Mouse (Mus musculus) myocyte (in vitro differentiated cells): Measurements from ENCODE around the gene Ppp6r3.

Experiments used
- E2F4 ChIP-seq: IDR thresholded peaks from one replicate; pipeline ENCODE4 v1.6.1; 2011; ENCODE audit warnings: mild to moderate bottlenecking, control low read depth, moderate library complexity; ENCODE audit not compliant: insufficient read depth
- POLR2A ChIP-seq: IDR thresholded peaks from one replicate; pipeline ENCODE4 v1.6.1; 2011; ENCODE audit warnings: low read depth, mild to moderate bottlenecking, control low read depth, moderate library complexity; ENCODE audit not compliant: insufficient read length
- TCF3 ChIP-seq: IDR thresholded peaks from one replicate; pipeline ENCODE4 v1.6.1; 2011; ENCODE audit warnings: low read depth, control low read depth; ENCODE audit not compliant: insufficient read length

DNA sequence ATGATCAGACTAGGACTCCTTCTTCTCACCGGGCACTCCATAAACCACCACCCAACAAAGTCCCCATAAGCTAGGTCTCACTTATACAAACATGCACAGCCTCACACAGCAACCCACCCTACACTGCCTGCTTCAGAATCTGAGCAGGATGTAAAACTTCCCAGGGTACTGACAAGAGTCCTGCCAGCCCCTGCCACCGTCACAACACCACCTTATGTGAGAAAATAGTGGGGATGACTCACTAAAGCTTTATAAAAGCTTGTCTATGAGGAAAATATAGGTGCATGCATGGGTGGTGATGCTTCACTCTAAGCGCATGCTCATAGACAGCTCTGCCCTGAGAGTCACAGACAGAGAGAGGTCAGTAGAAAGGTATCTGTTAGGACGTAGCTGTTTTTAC lies 85.7 kb downstream of the Ppp6r3 start:
- no peak for TF ChIP-seq POLR2A
- TF ChIP-seq E2F4: no peak
- no peak for TF ChIP-seq TCF3
